Mouse (Mus musculus): ENCODE data around the gene Dnah12. TPM values are rescaled to one million over a fixed set of nuclear protein-coding genes. Genes with fewer than 3 reads are reported as not detected.
A peak's percentile ranks its signal among the peaks of the same experiment; 100 is the strongest.

Gene Dnah12
- total and polyA plus RNA-seq, 3 experiments = 0.04 to 0.10 TPM; not detected in 1

- Histone ChIP-seq H3K9ac (ENCODE audit: control insufficient read depth, low read depth, low read length, poor library complexity, severe bottlenecking) (peak overlapping the region; percentile 90), H3K27ac (ENCODE audit: control insufficient read depth, low read depth, low read length) (peak overlapping the region; percentile 95), H3K4me3 (ENCODE audit: control insufficient read depth in 1 of 2, insufficient read depth in 1 of 2, low read depth in 2 of 2, low read length in 2 of 2) (peak overlapping the region; percentile 50 to 88), H3K27me3 (ENCODE audit: control insufficient read depth in 1 of 2, insufficient read depth in 2 of 2, low read length in 2 of 2) (no peaks in the 10 kb centered on the region), H3K9me3 (replicated peaks; ENCODE audit: insufficient read depth, low read length) (no peaks in the 10 kb centered on the region), H3K36me3 (ENCODE audit: control insufficient read depth in 1 of 2, insufficient read depth in 2 of 2, low read length in 2 of 2) (peaks cover 8 to 31% of the 10 kb centered on the region in 2 experiments), H3K4me1 (ENCODE audit: control insufficient read depth in 1 of 2, insufficient read depth in 2 of 2, low read length in 2 of 2) (peaks cover 9 to 15% of the 10 kb centered on the region in 2 experiments), H3K79me2 (ENCODE audit: control insufficient read depth, insufficient read depth, low read length, poor library complexity) (peaks cover 40% of the 10 kb centered on the region)
- peak; percentile 76 for DNase-seq (ENCODE audit: low read depth, low spot score)
- no peak for TF ChIP-seq POLR2A (IDR thresholded peaks at IDR 0.05; ENCODE audit: control insufficient read depth in 1 of 2, insufficient read depth in 1 of 2, low read depth in 1 of 2, low read length in 2 of 2, poor library complexity in 1 of 2)
- TF ChIP-seq ZNF384 (IDR thresholded peaks at IDR 0.05; ENCODE audit: low read depth, low read length) = no peak
- no peak for TF ChIP-seq ZC3H11A (IDR thresholded peaks at IDR 0.05; ENCODE audit: low read depth, low read length)
- TF ChIP-seq NELFE (IDR thresholded peaks at IDR 0.05; ENCODE audit: low read depth, low read length) = no peak
- peak; percentile 40; the same call in 1 of the 2 replicates for TF ChIP-seq POLR2AphosphoS2 (IDR thresholded peaks at IDR 0.05; ENCODE audit: low read length)
- peak; percentile 35; the same call in 1 of the 2 replicates for TF ChIP-seq MAX (IDR thresholded peaks at IDR 0.05; ENCODE audit: low read length)
- TF ChIP-seq MXI1 (IDR thresholded peaks at IDR 0.05; ENCODE audit: low read depth, low read length) = peak; percentile 38; the same call in 1 of the 2 replicates
- TF ChIP-seq NRF1 (IDR thresholded peaks at IDR 0.05; ENCODE audit: insufficient read depth, low read depth, low read length, poor library complexity, severe bottlenecking) = no peak
- no peak for TF ChIP-seq ETS1 (IDR thresholded peaks at IDR 0.05; ENCODE audit: low read depth, low read length)
- TF ChIP-seq ELF1 (IDR thresholded peaks at IDR 0.05; ENCODE audit: low read depth, low read length) = 0 out of 2 replicates have a peak, but pooled peaks have one; percentile 12
- no peak for TF ChIP-seq CTCF (IDR thresholded peaks at IDR 0.05 in 2 of 3, conservative IDR thresholded peaks at IDR 0.05 in 1 of 3; ENCODE audit: control insufficient read depth in 1 of 3, insufficient read depth in 1 of 3, low read depth in 2 of 3, low read length in 3 of 3, poor library complexity in 1 of 3, severe bottlenecking in 1 of 3)
- no peak; the same call in 1 of the 2 replicates for TF ChIP-seq SIN3A (IDR thresholded peaks at IDR 0.05; ENCODE audit: low read length)
- TF ChIP-seq USF1 (IDR thresholded peaks at IDR 0.05; ENCODE audit: low read depth, low read length) = no peak
- TF ChIP-seq EP300 (IDR thresholded peaks at IDR 0.05; ENCODE audit: low read depth in 1 of 2, low read length in 2 of 2) = no peak
- no peak for TF ChIP-seq TAL1 (IDR thresholded peaks at IDR 0.05; ENCODE audit: low read length)
- no peak for TF ChIP-seq SMC3 (IDR thresholded peaks at IDR 0.05; ENCODE audit: low read depth, low read length)
- no peak for TF ChIP-seq MAZ (IDR thresholded peaks at IDR 0.05; ENCODE audit: low read depth, low read length)
- no peak for TF ChIP-seq TCF12 (IDR thresholded peaks at IDR 0.05; ENCODE audit: low read depth, low read length)
- TF ChIP-seq CHD1 (IDR thresholded peaks at IDR 0.05; ENCODE audit: low read depth, low read length) = no peak
- TF ChIP-seq POLR2AphosphoS5 (IDR thresholded peaks at IDR 0.05; ENCODE audit: borderline replicate concordance, low read depth, low read length) = no peak
- no peak for TF ChIP-seq CHD2 (IDR thresholded peaks at IDR 0.05; ENCODE audit: low read length)
- TF ChIP-seq USF2 (IDR thresholded peaks at IDR 0.05; ENCODE audit: borderline replicate concordance in 1 of 2, insufficient read depth in 1 of 2, low read depth in 1 of 2, low read length in 2 of 2) = no peak
- TF ChIP-seq MAFK (IDR thresholded peaks at IDR 0.05; ENCODE audit: borderline replicate concordance, low read depth, low read length) = no peak
- TF ChIP-seq GABPA (IDR thresholded peaks at IDR 0.05; ENCODE audit: low read depth, low read length) = no peak
- TF ChIP-seq RCOR1 (IDR thresholded peaks at IDR 0.05; ENCODE audit: low read depth, low read length) = no peak
- TF ChIP-seq KAT2A (conservative IDR thresholded peaks at IDR 0.05; ENCODE audit: low read depth, low read length) = no peak; the same call in 1 of the 2 replicates
- no peak for TF ChIP-seq ZMIZ1 (IDR thresholded peaks at IDR 0.05; ENCODE audit: low read depth, low read length)
- no peak for TF ChIP-seq BHLHE40 (IDR thresholded peaks at IDR 0.05; ENCODE audit: borderline replicate concordance, low read depth, low read length)
- TF ChIP-seq RAD21 (IDR thresholded peaks at IDR 0.05; ENCODE audit: low read depth, low read length) = no peak
- TF ChIP-seq MYB (IDR thresholded peaks at IDR 0.05; ENCODE audit: low read depth, low read length) = no peak
- peak; percentile 85; the same call in 1 of the 2 replicates for TF ChIP-seq UBTF (IDR thresholded peaks at IDR 0.05; ENCODE audit: borderline replicate concordance, insufficient read depth, low read depth, low read length)
- TF ChIP-seq E2F4 (IDR thresholded peaks at IDR 0.05; ENCODE audit: borderline replicate concordance, low read depth, low read length) = no peak
- TF ChIP-seq HCFC1 (IDR thresholded peaks at IDR 0.05; ENCODE audit: low read depth, low read length) = no peak; the same call in none of the 2 replicates
- TF ChIP-seq JUND (IDR thresholded peaks at IDR 0.05; ENCODE audit: low read depth, low read length) = no peak
- no peak for TF ChIP-seq ZKSCAN1 (IDR thresholded peaks at IDR 0.05; ENCODE audit: low read depth, low read length)
- TF ChIP-seq GATA1 (IDR thresholded peaks at IDR 0.05; ENCODE audit: low read depth, low read length) = no peak
Measured at GRCm38 (mm10) chr14:26668371-26669291, 24.4 kb upstream of the Dnah12 start.

All from MEL (cell line).